Mouse (Mus musculus) 416B (cell line): Measurements from ENCODE around the gene Scn3b.

Source experiments
- DNase-seq: peaks from one replicate; pipeline ENCODE4 v3.0.0; 2011; ENCODE audit warnings: low read depth

The Scn3b gene

DNA sequence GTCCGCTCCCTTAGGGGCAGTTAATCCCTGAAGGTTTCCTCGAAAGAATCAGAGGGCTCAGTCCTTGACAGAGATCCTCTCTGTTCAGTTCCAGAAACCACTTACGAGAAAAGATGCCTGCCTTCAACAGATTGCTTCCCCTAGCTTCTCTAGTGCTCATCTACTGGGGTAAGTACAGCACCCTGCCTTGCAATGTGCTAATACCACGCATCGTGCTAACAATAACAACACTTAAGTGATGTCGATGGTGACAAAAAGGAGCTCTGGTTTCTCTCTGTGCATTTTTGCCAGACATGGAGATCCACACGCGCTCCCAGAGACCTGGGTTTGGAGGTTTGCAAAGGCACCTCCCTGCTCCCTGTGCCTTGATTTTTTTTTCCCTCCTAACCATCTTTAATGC, 863 bp downstream of the Scn3b start:
- DNase-seq = no peak

DNA sequence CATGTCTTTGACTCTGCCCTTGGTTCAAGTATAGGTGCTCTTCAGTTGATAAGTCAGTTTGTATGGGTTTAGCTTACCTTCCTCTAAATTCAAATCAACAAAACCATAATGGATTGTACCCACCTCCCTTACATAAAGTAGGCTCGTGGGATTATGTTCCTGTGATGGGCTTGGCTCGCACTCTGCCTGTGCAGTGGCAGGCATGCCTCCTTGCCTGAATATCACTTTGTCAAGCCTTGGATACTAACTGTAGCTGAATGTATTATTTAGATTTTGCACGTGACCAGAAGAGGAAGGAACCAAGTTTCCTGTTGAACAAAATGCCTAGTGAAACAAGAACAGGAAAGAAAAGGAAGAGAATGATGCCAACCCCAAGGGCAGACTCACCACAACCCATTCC, 2.1 kb downstream of the Scn3b start:
- DNase-seq = no peak

GRCm38 (mm10) chr9:40272822-40273221, 3.8 kb downstream of the Scn3b start:
- no peak for DNase-seq

DNA sequence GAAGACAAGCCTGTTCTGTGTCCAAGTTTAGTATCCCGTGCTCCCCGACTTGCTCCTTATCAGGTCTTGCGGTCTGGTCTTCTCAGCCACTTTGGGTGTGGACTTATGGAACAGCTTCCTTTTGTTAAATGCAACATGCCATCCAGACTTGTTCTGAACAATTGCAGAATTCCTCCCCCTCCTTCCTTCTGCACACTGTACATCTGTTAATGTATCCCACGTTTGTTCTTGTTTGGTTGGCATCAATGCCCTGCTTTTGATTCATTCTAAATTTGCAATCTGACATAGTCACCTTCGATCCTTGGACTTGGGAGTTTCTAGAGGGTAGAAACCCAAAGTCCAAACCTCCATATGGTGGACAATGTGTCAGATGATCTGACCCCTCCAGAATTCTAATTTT, 6.9 kb downstream of the Scn3b start:
- no peak for DNase-seq

DNA sequence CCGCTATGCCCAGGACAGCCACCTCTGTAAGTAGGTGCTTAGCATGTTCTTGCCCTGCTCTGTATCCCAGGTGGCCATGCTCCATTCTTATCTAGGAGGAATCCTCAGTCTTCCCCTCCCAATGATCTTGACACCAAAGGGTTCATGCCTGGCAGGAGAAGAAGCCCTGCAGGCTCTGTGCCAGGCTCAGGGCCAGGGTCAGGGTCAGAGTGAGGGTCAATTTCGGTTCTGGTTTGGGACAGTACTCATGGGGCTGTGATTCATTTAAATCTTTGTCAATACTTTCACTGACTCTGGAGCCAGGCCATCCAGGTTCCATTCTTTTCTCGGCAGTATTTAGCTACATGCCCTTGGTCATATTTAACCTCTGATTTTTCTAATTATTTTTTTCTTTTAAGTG, 8.7 kb downstream of the Scn3b start:
- no peak for DNase-seq

DNA sequence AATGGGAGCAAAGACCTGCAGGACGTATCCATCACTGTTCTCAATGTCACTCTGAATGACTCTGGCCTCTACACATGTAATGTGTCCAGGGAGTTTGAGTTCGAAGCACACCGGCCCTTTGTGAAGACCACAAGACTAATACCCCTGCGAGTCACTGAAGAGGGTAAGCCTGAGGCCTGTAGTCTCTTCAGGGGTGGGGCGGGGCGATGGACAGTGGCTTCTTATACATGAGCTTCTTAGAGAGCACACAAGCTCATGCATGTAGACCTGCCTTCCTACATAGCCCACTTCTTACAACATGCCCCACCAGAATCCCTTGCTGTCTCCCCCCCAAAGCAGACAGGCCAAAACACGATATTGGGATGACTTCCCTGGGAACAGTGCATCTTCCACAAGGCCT, 10.4 kb downstream of the Scn3b start:
- no peak for DNase-seq

DNA sequence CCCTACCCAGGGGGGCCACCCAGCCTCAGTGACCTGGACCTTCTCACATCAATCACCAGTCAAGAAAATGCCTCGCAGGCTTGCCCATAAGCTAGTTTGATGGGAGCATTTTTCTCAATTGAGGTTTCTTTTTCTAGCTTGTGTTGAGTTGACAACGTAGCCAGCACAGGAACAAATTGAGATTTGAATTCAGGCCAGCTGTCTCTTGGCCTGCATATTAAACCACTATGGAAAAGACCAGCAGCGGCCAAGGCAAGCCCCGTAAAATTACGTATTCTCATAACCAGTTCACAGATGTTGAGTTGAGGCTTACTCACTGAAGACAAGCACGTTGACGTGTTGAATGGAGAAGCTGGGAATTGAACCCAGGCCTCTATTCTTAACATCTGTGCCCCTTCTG, 14.0 kb downstream of the Scn3b start:
- no peak for DNase-seq

DNA sequence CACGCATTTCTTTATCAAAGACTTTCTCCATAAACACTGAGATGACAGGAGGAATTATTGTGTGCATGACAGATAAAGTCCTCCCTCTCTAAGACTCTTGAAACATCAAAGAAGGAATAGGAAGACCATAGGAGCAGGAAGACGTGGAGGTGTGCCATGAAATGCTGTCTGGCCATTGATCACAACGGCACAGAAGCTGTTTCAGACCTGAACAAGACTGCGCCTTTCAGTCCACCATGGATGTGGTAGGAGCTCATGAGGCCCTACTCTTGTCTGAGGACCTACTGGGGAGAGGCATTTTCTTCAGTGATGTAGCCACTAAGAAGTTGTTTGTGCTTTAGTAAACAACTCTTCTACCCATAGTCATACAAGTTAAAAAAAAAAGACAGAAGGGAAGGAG, 23.5 kb downstream of the Scn3b start:
- DNase-seq = no peak

DNA sequence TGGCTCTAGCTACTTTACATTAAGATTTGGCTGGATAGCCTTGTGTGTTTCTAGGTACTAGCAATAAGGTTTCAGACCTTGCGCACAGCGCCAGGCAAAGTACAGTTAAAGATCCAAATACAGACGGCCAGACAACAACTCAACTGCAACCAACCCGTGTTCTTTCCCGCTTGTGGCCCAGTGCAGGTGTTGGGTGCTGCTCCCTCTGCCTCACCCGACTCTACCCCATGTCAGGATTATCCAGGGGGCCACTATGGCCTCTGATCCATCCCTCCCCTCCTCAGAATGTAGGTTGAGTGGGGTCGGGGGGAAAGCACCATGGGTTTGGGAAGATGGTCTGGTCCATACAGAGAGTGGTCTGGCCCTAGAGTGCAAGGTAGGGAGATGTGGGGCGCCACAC, 24.3 kb downstream of the Scn3b start:
- DNase-seq = no peak

GRCm38 (mm10) chr9:40293740-40294139, 24.7 kb downstream of the Scn3b start:
- DNase-seq = no peak

- no peak for DNase-seq
These were observed 25.2 kb downstream of the Scn3b start for GRCm38 (mm10) chr9:40294210-40294609.

GRCm38 (mm10) chr9:40294866-40295265, 25.8 kb downstream of the Scn3b start:
- DNase-seq = no peak

GRCm38 (mm10) chr9:40296251-40296650, 27.2 kb downstream of the Scn3b start:
- no peak for DNase-seq

- DNase-seq = no peak
These were observed 29.0 kb downstream of the Scn3b start for GRCm38 (mm10) chr9:40297969-40298368.

DNA sequence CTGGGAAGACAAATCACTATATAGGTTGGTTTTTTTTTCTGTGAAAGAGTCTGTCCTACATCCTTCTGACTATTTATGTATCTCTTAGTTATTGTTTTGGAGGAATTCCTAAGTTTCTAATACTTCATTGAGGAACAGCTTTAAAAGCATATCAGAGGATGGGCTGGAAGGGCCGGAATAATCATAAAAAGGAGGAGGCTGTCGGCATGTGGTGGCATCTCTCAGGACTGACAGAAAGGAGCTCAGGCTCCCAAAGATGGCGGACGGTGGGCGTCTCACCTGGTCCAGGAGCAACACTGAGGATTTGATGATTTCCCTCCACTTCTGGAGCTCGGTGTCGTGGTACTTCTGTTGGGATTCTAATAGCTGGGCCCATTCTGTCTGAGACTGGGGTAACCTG, 30.3 kb downstream of the Scn3b start:
- no peak for DNase-seq

- no peak for DNase-seq
These were observed 31.3 kb downstream of the Scn3b start for GRCm38 (mm10) chr9:40300018-40300989.

DNA sequence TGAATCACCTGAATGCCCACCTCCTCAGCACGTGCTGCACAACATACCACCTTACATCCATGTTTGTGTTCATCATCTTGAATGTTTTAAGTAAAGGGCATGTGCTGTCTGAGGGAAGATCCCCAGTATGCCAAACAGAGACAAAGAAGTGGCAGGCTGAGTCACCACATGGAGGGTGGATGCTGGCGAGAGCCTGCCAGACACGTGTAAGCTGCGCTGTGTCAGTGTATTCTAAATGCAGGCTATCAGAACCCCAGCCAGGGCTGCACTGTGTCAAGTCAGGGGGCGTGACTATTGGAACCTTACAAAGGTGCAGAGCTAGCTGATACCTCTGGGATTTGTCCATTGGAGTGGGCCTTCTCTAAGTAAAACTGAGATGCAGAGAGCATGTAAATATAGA, 32.5 kb downstream of the Scn3b start:
- DNase-seq = no peak

- no peak for DNase-seq
These were observed 33.4 kb downstream of the Scn3b start for GRCm38 (mm10) chr9:40302375-40302774.

DNA sequence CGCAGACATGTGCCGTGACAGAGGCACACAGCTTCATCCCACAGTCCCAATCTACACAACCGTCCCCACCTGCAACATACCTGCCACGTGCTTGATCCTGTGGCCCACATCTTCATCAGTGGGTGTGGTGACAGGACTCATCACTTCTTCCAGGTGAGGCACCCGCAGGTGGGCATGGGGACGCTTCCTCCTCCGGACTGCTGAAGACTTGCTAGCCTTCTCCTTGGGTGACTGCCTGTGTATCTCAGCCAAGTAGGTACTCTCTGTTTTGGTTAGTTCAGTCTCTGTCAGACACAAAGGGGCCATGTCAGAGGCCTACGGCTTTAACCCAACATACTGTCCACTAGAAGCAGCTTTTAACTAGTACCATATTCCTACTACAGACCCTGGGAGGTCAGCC, 35.2 kb downstream of the Scn3b start:
- no peak for DNase-seq

DNA sequence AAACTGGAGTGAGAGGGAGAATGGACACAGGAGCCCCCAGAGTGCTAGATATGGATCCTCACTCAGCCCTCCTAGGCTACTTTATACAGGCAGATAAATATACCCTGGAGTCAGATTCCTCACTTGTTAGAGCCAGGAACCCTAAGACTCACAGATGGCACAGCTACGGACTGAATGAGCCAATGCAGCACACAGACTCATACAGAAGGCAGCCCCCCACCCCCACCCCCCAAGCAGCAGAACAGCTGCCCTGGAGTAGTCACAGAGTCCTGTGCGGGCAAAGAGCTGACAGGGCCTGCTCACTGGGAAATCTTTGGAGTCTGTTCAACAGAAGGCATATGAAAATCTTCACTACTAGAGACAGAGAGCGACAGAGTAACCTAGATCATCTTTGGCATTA, 38.3 kb downstream of the Scn3b start:
- no peak for DNase-seq

DNA sequence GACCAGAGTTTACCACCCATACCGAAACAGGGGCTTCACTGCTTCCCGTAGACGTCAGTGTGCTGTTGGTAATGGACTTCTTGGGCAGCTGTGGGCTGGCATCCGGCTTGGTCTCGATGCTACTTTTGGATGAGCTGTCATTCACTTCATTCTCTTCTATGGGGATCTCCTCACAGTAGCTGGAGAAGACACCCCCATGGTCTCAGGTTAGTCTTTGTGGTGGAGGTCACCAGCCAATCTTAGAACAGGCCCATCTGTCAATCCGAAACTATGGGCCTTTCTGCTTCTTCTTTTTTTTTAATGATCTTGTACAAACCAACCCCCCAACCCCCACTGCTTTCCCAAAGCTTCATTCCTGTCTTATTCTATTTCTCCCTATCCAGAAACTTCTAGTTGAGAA, 40.9 kb downstream of the Scn3b start:
- DNase-seq = no peak

GRCm38 (mm10) chr9:40311813-40312212, 42.8 kb downstream of the Scn3b start:
- no peak for DNase-seq

GRCm38 (mm10) chr9:40316865-40317660, 48.0 kb downstream of the Scn3b start:
- no peak for DNase-seq
